Mouse (Mus musculus): ENCODE measurements around the gene Tprkb. TPM values are rescaled to one million over a fixed set of nuclear protein-coding genes. Genes with fewer than 3 reads are reported as not detected.

Tprkb gene
- 6.7 and 6.9 TPM in 2 replicates for polyA plus RNA-seq (2012; rRNA removed)

GRCm38 (mm10) chr6:85911587-85911986, at the start of gene Tprkb:
Gene Tprkb, plus strand, starts transcription at chr6:85911865.

GRCm38 (mm10) chr6:85869006-85869405, 42.7 kb upstream of the Tprkb start, which contains the start of gene Nat8f2:
Gene Nat8f2, minus strand, starts transcription at chr6:85869158.

GRCm38 (mm10) chr6:85904642-85905061, 7.0 kb upstream of the Tprkb start, which contains the start of gene Nat8f4:
Gene Nat8f4, minus strand, starts transcription at chr6:85904884.

GRCm38 (mm10) chr6:85915539-85916513, 4.2 kb downstream of the Tprkb start, which contains the start of gene Nat8f1:
Gene Nat8f1, minus strand, starts transcription at chr6:85915687.

GRCm38 (mm10) chr6:85961101-85962091, 49.7 kb downstream of the Tprkb start, which contains the start of gene Dusp11:
Gene Dusp11, minus strand, starts transcription at chr6:85961667.

Other genes with a start within 250 kb of the Tprkb start
- 0.66 and 1.1 TPM in 2 replicates for gene Nat8f7, start 198.7 kb upstream of the Tprkb start, polyA plus RNA-seq (2012; rRNA removed)
- 0.91 and 1.1 TPM in 2 replicates for gene Nat8f3, start 146.1 kb upstream of the Tprkb start, polyA plus RNA-seq (2012; rRNA removed)
- 0.29 and 0.39 TPM in 2 replicates for gene Nat8f6, start 90.9 kb upstream of the Tprkb start, polyA plus RNA-seq (2012; rRNA removed)
- 0.20 and 0.23 TPM in 2 replicates for gene Nat8f5, start 90.9 kb upstream of the Tprkb start, polyA plus RNA-seq (2012; rRNA removed)
- 0.27 and 0.46 TPM in 2 replicates for gene Nat8, start 79.8 kb upstream of the Tprkb start, polyA plus RNA-seq (2012; rRNA removed)
- gene Nat8f2, start 42.7 kb upstream of the Tprkb start, polyA plus RNA-seq (2012; rRNA removed) = 0.06 and 0.13 TPM in 2 replicates
- gene Nat8f4, start 7.0 kb upstream of the Tprkb start, polyA plus RNA-seq (2012; rRNA removed) = 3.9 and 5.7 TPM in 2 replicates
- 4.8 and 8.5 TPM in 2 replicates for gene Nat8f1, start 3.8 kb downstream of the Tprkb start, polyA plus RNA-seq (2012; rRNA removed)
- 35.3 and 39.8 TPM in 2 replicates for gene Dusp11, start 49.8 kb downstream of the Tprkb start, polyA plus RNA-seq (2012; rRNA removed)
- not detected in 2 replicates for gene Figla, start 104.3 kb downstream of the Tprkb start, polyA plus RNA-seq (2012; rRNA removed)
- gene Add2, start 116.8 kb downstream of the Tprkb start, polyA plus RNA-seq (2012; rRNA removed) = 0.68 and 1.3 TPM in 2 replicates